Mouse (Mus musculus) spleen, postnatal 14 days (tissue): ENCODE measurements around the gene Mecr.
A peak's percentile ranks its signal among the peaks of the same experiment; 100 is the strongest.

Source experiments
- DNase-seq, 2 experiments: peaks; one replicate each; pipeline ENCODE4 v3.0.0; 2021 to 2022; ENCODE audit warnings: low spot score in 2 of 2

Gene Mecr

DNA sequence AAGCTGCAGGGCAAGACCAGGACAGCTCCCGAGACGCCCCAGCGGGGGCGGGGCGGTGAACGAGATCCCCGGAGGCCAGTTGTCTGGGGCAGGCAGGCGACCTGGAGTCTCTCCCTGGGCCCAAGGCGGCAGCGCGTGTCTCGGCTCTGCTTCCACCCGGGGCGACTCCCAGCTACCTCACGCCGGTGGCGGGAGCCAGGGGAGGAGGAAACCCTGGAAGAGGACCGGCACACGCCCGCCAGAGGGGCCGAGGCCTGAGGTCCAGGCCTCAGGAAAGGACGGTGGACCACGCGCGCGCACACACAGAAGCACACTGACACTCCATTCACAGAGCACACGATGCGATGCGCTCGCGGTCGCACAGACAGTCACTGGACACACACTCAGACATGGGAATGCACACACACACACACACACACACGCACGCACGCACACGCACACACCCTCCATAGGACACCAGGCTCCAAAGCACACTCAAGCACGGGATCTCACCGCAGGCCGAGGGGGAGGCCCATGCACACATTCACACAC, 6.9 kb upstream of the Mecr start:
- no peak for DNase-seq

DNA sequence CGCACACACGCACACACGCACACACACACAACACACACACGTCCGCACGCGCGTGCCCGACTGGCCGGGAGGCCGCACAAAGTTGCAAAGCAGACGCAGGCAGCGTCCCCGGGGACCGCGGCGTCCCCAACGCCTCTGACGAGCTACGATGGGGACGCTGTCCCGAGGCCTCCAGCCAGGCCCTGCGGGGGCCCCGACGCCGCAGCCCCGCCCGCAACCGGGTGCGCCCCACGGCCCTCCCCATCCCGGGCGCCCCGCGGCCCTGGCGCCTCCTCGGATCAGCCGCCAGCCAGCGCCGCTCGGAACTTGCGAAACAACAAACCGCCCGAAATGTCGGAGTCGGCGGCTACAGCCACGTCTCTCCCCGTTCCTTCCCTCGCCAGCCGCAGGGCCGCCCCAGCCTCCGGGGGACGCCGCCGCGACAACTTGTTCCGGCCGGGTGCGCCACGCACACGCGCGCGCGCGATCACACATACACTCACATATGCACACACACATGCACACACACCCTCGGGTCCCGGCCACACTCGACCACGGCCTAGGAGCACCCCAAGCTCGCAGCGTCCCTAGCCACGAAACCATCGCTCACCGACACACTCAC, 6.3 kb upstream of the Mecr start:
- DNase-seq = peak in 1 of 2 experiments; percentile 22

DNA sequence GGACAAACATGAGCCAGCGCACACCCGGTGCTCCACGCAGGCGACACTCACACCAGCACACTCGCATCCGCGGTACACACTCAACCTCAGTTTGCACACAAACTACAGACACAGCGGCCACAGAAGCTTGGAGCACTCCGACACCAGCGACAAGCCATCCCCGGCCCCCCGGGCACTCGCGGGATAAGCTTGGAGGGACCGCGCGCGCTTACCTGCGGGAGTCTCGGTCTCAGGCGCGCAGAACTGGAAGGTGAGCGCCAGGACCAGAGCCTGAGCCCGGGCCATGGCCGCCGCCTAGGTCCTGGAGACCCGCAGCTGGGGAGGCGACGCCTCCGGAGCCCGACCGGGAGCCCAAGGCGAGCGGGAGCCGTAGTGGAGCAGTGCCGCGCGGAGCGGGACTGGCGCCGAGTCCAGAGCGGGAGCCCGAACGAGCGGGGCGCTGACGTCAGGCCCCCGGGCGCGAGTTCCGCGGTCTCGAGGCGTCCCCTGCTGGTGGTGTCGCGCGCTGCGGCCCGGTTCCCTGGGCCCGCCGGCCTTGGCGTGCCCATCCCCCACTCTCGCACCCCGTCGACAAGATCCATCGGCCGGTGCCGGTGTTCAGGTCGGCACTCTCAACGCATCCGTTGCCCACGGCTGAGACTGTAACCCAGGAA, 5.3 kb upstream of the Mecr start, which contains the start of gene Ptpru:
Gene Ptpru (minus strand): TSS at position 417 of the 653 bp plus-strand sequence.
- peak; percentile 68 to 81 for DNase-seq

DNA sequence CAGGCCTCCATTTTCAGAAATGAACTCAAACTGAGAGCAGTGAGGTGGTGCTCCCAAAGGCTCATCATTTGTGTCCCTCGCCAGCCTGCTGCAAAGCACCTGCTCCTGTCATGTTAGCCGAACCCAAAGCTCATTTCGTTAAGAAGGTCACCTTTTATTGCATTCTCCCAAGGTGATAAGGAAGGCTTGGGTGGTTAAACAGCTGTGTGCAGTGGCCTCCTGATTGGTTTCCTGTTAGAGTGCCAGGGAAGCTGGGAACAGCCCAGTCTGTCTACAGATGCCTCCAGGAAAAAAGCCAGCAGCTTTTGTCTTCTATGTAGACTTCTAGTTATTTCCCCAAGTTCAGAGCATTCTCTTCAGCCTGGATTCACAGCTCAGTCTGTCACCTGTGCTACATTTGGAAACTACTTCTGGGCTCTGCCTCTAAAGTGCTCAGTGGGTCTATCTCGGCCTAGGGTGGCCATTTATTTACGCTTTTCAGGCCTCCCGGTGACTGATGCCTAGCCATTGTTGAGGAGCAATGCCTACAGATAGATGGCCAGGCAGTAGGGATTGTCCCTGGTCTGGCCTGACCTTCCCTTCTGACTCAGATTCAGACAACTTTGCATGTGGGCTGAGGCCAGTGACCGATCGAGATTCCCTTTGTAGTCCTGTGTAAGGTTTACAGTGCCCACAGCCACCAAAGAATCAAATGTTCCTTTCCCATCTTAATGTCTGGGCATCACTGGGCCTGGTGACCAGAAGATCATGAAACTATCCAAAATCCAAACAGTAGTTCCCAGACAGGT, 2.9 kb downstream of the Mecr start:
- DNase-seq = no peak

DNA sequence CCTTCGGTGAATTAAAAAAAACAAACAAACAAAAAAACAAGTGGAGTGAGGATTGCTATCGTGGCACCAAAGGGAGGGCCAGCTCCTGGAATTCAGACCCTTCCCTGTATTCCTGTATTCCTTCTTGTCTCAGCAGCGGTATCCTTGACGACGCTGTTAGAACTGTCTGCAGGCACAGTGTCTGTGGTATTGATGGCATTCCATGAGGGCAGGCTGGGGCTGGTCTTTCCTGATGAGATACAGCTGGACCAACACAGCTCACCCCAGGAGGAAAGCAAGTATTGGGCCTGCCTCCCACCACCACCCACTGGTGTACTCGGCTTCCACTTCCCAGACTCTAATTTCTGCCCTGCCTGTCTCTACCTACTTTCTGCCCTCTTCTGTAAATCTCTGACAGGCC, 4.8 kb downstream of the Mecr start:
- no peak for DNase-seq

DNA sequence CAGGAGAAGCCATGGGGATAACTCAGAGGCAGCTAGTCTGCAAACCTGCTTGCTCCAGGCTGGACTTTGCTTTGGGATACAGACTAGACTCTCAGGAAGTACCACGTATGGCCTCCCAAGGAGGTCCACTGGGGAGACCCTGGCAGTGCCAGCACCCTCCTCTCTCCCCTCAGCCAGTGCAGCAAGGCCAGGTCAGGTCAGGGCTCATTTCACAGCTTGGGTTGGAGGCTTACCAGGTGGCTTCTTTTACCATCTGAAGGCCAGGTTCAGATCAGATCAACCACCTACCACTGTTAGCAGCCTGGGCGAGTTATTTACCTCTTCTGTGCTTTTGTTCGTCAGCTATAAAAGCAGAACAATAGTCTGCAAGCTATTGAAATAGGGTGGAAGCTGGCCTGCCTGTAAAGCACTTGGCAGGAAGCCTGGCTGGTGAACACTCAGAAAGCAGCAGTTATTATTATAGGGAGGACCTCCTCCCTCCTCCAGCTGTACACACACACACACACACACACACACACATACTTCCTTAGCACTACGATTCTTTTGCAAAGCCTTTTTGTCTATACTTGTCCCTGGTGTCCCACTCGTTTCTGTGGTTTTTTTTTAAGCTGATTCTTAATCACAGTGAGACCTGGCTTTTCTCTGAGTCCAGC, 6.8 kb downstream of the Mecr start:
- no peak for DNase-seq

DNA sequence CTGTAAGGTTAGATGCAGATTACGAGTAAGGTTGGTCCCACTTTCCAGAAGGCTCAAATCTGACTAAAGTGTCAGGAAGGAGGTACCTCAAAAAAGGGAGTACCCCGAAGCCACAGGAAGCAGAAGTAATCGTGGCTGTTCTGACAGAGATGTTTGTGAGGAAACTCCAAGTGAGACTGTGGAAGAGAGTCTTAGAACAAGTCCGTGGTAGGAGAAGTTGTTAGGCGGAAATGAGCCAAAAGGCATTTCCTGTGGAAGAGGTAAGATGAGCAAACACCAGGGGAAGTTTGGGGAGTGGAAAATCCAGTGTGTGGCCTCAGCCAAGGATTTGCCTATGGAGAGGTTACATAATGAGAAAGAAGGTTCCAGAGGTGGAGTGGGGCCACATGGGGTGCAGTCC, 11.7 kb downstream of the Mecr start:
- no peak for DNase-seq

DNA sequence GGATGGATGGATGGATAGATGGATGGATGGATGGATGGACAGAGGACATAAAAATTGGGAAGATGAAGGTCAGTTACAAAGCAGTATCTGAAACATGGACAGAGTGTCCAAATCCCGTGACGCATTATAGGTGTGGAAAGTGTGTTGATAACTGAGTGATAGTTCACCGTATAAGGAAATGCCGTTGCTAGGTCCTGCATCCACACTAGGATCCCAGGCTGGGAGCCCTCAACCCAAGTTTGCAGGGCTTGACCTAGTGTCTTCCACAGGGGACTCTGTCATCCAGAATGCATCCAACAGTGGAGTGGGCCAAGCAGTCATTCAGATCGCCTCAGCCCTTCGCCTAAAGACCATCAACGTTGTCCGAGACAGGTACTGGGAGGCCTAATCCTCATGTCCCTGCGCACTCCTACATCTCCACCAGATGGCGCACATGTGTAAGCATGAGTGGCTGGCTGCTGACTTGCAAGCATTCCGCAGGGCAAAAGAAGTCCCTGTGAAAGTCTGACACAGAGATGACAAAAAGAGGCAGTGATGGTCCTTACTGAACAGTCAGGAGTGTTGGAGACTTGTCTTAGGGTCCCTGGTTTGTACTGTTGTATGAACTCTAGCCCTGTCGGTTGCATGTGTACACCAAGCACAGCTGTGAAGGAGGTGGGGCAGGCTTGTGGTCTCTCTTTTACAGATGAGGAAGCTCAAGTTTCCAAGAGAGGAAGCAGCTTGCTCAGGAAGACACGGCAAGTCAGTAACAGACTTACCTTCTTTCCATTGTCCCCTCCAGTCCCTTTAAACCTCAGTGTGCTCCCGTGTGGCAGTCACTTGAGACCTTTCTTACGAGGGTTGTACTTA, 17.4 kb downstream of the Mecr start:
- DNase-seq = peak; percentile 59 to 76

DNA sequence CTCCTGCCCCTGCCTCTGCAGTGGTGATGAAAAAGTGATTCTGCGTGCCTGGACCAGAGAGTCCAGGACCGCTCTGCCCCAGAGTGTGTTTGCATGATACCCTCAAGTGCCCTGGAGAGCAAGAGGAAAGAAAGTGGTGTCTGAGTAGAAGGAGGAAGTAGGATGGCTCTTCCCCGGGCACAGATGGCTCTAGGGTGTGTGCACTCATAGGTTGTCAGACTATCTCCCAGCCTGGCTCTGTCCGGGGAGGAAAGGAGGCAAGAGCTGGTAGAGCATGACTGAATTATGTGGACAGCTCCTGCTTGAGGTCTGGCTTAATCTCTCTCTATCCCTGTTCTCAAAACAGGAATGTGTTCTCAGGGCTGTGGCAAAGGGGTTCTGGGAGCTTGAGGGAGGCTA, 18.1 kb downstream of the Mecr start:
- no peak for DNase-seq

DNA sequence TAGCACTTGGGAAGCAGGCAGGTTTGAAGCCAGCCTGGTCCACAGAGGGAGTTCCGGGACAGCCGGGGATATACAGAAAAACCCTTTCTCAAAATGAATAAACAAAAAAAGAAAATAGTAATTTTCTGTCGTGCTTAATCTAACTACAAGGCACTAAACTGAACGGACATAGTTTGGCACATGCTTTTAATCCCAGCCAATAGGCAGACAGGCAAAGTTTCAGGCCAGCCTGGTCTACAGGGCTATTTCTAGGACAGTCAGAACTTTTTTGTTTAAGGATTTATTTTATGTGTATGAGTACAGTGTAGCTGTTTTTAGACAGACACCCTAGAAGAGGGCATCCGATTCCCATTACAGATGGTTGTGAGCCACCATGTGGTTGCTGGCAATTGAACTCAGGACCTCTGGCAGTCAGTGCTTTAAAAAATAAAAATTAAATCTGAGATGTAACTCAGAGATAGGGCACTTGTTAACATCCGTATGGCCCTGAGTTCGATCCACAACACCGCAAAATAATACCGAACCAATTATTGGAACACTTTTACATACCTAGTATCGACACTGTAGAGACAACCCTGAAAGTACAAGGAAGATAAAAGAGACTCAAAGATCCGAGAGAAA, 29.5 kb downstream of the Mecr start:
- DNase-seq = no peak

DNA sequence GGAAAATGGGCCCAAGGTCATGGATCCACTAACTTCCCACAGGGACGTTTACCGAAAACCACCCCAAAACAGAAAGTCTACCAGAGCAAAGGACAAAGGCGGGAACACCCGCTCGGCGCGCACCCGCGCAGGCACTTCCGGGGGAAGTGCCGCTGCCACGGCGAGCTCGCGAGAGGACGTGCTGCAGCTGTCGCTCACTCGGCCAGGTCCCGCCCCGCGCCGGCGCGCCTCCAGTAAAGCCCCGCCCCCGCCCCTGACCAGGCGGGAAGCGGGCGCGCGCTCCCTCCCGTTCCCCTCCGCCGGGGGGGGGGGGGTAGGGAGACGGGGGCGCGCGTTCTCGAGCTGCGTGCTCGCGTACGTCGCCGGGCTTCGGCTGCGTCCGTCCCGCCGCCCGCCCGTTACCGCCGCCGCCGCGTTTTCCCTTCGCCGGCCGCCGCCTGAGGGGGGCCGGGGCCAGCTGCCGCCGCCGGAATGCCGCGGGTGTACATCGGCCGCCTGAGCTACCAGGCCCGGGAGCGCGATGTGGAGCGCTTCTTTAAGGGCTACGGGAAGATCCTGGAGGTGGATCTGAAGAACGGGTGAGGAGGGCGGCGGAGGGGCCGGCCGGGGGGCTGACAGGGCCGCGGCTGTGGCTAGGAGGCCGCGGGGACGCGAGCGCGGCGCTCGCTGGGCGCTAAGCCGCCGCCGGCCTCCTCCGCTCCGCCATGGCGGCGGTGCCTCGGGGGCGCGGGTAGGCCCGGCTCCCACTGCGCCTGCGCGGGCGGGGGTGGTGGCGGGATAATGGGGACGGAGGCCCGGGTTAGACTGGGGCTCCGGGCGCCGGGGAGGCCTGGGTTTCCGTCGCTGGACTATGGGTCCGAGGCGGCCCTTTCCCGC, 30.3 kb downstream of the Mecr start, which contains the start of gene Srsf4:
Gene Srsf4 (plus strand): TSS at position 325 of the 876 bp plus-strand sequence.
- peak; percentile 85 to 91 for DNase-seq

DNA sequence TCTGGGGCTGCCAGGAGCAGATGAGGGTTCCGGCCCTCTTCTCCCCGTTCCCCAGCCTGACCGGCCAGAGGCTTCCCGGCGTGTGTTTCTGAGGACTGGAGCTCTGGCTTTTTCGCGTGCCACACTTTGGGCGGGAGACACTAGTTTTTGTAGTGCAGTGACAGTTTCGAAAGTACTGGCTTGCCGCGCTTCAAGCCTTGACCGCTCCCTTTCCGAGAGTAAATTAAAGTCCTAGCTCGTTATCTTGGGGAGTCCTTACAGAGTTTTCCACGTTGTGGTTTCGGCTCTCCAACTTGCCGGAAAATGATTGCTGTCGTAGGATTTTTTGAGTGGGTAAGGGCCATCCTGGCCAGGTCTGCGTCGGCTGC, 30.9 kb downstream of the Mecr start:
- no peak for DNase-seq

DNA sequence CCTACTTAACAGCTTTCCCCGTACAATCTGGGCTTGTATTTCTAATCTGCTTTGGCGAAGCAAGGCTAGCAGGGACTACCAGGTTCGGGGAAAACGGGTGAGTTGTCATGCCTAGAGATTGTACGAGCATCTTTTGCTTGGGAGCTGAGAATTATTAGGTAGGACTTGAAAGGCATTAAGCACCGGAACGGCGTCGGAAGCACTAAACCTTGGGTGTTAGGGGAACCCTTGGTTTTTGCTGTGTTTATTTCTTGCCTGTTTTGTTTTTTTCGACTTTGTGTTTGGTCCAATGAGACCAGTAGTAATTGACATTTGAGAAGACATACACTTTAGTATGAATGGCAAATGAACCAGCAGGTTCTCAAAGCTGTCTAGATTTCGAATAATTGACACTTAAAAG, 31.3 kb downstream of the Mecr start:
- DNase-seq = peak in 1 of 2 experiments; percentile 8

DNA sequence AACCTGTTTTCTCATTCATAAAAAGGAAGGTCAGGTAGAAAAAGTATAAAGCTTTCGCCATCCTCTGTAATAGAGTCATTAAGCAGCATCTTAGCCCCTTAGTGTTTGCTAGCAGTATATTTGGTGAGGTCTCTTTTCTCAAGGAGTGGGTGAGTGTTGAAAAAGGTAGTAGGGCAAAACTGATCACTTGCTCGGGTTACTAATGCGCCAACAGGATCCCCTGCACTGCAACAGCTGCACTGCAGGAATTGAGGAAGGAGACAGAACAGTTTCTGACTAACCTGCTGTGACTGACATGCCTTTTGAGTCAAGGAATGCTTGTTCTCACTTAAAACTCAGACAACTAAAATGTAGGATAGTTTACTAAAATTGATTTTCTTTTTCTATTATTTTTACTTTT, 32.0 kb downstream of the Mecr start:
- no peak for DNase-seq

DNA sequence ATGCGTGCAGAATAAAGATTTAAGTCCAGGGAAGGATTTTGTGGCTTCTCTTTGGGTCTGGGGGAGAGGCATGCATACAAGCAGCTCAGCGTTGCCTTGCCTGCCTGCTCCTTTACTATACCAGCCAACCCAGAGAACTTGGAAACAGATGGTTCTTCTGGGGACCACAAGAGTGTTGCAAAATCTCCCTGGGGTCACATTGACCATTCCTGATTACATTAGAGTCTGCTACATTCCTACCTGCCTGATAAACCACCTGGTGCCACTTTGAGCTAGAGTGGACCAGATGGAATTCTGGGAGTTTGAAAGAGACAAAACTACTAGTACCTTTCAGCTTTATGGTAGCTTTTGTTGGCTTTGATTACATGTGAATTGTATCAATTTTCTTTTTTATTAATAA, 33.6 kb downstream of the Mecr start:
- DNase-seq = no peak

DNA sequence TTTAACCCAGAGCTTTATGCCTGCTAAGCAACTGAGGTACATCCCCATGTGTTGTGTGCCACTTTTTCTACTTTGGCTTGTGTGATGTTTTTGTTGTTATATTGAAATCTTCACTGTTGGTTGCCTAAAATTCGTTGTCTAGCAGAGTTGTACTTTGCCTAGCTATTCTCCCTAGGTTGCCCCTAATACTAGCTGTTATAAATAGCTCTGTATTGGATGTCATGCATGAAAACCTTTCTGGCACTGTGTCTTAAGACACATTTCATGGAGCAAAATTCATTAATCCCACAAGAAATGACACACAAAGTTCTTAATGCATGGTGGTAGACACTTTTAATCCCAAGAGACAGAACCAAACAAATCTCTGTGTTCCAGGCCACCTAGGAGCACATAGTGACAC, 36.4 kb downstream of the Mecr start:
- no peak for DNase-seq

DNA sequence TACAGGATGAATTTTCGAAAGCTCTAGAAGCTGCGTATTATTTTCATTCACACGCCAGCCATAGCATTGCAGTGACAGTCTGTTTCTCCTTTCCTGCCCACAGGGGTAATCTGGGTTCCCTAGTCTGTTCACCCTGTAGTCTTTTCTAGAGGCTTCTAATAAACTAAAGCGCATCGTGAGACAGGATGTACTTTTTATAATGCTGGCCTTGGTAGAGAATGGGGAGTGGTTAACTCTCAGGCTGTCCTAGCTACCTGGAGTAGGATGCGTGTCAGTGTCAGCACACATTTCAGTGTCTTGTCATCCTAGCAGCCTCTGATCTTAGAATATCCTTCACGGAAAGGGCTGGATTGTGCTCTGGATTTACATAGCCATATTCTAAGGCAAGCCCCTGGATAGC, 38.0 kb downstream of the Mecr start:
- DNase-seq = no peak

DNA sequence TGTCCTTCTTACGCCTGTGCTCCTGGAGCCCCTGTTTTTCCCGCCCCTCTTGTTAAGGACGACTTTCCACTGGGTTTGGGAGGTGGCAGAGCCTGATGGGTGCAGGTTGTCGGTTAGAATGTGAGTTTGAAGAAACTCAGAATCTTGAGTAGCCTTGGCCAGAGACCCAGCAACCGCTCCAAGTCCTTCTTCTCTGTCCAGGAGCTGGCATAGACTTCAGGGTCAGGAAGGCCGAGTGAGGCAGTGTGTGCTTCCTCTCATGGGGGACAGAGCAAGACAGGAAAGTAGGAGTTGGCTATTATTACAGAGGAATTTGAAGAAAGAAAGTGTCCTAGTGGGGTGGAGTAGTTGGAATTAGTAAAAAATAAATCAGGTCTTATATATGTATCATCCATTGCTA, 40.3 kb downstream of the Mecr start:
- no peak for DNase-seq

DNA sequence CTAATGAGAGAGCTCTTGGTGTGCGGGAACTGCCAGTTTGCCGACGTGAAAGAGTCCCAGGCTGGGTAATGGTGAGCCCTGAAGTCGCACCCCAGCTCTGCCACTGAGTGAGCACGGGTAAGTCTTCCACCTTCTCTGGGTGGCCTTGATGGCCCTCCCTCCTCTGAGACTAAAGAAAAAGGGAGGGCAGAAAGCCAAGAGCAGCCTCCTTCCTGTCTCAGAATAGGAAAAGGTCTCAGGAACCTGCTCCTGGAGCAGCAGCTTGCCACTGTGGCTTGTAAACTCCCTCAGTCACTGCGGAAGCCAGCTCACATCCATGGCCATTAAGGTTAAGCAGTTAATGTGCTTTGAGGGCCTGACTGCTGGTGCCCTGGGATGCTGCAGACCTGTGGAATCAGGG, 42.1 kb downstream of the Mecr start:
- DNase-seq = no peak

DNA sequence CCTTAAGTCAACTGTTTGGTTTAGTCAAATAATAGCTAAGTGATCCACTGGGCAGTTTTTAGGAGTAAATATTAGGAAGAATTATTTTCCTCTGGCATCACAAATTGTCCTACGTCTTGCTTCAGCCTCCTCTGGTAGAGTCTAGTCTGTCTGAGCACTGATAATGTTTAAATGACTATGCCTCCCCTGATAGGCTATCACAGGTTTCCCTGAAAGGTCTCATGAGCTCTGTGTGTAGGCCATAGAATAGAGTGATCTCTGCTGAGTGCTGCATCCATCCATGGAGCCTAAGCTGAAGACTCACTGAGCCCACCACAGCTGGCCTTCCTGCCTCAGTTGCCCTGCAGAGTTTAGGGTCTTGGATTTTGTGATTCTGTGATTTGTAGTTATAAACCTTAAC, 45.3 kb downstream of the Mecr start:
- DNase-seq = no peak
